Mouse (Mus musculus) liver (tissue): ENCODE results near the gene Thbs1.

ENCODE experiments used
- DNase-seq: peaks from one replicate; pipeline ENCODE4 v3.0.0-alpha.2; 2020; ENCODE audit warnings: mixed read lengths

Thbs1 gene

DNA sequence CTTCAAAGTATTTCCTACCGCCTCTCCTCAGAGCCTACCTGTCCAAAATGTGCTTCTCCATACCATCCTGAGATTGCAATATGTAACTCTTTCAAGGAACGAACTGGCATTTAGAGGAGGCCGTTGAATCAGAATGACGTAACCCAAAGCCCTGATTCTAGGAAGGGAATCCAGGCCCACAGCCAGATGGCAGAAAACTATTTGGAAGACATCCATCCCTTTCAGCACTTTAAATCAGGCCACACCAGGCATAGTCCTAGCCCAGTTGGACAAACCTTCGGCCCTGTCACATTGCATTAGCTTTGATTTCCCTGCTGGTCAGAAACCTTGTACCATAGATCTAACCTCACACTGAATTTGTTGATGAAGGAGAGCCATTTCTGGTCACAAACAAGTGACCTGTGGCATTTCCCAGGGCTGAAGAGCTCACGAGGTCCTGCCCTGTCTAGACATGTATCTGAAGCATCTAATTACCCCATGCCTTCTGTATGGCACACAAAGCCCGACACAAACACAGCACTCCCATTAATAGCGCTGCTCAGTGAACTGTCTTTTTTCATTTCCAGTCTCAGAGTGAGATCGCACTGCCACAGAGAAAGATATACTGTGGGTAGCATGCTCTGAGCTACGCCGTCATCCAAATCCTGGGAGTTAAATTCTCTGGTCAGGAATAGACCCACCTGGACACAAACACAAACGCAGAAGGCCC is 38.3 kb downstream of the Thbs1 start:
- DNase-seq = no peak

GRCm38 (mm10) chr2:118158095-118158494 is 46.4 kb downstream of the Thbs1 start:
- no peak for DNase-seq

- DNase-seq = no peak
These were observed 47.5 kb downstream of the Thbs1 start for GRCm38 (mm10) chr2:118159126-118159525.

- DNase-seq = no peak
These were observed 48.9 kb downstream of the Thbs1 start for GRCm38 (mm10) chr2:118160547-118160946.

- no peak for DNase-seq
These were observed 49.3 kb downstream of the Thbs1 start for GRCm38 (mm10) chr2:118160991-118161390.

GRCm38 (mm10) chr2:118162486-118162885 is 50.8 kb downstream of the Thbs1 start:
- DNase-seq = no peak

- no peak for DNase-seq
These were observed 52.5 kb downstream of the Thbs1 start for GRCm38 (mm10) chr2:118164137-118164536.

GRCm38 (mm10) chr2:118165691-118166090 is 54.0 kb downstream of the Thbs1 start:
- DNase-seq = no peak

DNA sequence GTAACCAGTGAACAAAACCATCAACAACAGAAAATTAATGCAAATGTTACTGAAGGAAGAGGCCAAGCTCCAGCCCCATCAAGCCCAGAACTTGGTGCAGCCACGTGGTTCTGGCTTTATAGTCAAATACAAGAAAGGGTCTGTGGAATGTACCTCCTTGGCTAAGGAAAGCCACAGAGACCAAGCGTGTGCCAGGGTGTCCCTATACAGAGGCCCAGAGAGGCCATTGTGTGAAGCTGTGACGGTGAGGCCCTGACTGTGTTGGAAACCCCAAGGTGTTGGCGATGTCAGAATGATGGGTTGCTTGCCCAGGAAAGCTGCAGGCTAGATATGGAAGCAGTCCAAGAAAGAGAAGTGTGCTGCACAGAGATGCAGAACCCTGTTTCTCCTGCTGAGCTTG is 56.1 kb downstream of the Thbs1 start:
- DNase-seq = no peak

DNA sequence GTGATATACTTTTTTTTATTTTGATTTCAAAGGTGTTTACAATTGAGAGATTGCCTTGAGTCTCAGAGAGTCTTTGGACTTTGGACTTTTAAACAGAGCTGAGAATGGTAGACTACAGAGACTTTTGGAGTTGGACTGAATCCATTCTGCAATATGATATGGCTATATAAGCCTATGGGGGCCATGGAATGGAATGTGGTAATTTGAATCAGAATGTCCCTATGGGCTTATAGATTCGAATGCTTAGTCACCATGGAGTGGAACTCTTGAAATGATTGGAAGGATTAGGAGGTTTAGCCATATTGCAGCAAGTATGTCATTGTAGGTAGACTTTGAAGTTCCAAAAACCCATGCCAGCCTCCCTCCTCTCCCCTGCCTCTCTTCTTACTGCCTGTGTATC is 56.5 kb downstream of the Thbs1 start:
- DNase-seq = no peak

GRCm38 (mm10) chr2:118174558-118175383 is 63.1 kb downstream of the Thbs1 start:
- no peak for DNase-seq
